Mouse (Mus musculus) frontal cortex, postnatal 25 days (tissue): ENCODE measurements around the gene Fos.

Experiments
- DNase-seq, 2 experiments: peaks; one replicate each; pipeline ENCODE4 v3.0.0; 2022; ENCODE audit warnings: low spot score in 2 of 2

Gene Fos

DNA sequence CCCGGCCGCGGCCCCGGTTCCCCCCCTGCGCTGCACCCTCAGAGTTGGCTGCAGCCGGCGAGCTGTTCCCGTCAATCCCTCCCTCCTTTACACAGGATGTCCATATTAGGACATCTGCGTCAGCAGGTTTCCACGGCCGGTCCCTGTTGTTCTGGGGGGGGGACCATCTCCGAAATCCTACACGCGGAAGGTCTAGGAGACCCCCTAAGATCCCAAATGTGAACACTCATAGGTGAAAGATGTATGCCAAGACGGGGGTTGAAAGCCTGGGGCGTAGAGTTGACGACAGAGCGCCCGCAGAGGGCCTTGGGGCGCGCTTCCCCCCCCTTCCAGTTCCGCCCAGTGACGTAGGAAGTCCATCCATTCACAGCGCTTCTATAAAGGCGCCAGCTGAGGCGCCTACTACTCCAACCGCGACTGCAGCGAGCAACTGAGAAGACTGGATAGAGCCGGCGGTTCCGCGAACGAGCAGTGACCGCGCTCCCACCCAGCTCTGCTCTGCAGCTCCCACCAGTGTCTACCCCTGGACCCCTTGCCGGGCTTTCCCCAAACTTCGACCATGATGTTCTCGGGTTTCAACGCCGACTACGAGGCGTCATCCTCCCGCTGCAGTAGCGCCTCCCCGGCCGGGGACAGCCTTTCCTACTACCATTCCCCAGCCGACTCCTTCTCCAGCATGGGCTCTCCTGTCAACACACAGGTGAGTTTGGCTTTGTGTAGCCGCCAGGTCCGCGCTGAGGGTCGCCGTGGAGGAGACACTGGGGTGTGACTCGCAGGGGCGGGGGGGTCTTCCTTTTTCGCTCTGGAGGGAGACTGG is at the start of gene Fos:
Fos (plus strand) TSS at position 410 of the 817 bp plus-strand sequence.
- peak; percentile 84 to 86 for DNase-seq

DNA sequence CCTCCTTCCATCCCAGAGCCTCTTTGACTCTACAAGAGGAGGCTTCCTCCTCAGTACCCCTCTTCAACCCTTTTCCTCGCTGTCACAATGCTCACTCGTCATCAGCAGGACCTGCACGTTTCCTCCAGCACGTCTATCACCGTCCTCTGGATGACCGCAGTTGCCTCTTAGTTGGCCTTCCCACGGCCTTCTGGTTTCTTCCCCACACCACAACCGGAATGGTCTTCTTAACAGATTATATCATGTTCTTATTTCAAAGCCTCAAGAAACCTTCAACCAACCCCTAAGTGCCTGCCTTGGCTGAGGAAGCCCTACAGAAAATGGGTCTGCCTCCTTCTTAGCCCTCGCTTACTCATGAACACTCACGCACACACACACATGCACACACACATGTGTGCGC is 48.0 kb upstream of the Fos start:
- no peak for DNase-seq

DNA sequence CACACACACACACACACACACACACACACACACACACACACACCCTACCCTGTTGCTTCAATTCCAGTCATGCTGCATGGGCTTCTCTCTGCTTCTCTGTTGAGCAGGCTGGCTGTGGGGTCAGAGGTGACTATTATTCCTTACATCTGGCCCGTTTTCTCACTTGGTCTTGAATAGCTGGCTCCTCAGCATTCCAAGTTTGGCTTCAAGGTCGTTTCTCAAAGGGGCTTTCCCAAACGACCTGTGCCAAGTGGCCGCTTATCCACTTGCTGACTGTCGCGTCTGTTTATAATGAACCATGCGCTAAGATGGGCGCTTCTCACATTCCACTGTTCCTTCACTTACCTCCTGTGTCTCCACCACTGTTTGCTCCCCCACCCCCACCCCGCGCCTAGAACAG is 47.6 kb upstream of the Fos start:
- no peak for DNase-seq

GRCm38 (mm10) chr12:85427802-85428201 is 45.9 kb upstream of the Fos start:
- DNase-seq: no peak

DNA sequence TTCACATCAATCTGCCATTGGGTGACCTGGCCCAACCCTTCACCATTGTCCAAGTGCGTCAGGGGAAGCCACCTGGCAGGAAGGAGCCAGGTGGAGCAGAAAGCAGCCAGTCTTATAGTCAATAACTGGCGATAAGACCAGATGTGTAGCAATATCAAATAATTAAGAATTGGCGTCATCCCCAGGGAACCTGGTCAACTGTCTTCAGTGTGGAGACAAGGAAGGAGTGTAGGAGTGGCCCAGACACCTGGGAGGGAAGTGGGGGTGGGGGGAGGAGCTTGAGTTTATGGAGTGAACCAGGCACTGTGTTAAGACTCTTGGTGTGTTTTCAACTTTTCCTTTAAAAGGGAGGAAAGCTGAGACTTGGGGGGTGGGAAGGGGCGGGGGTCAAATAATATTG is 43.7 kb upstream of the Fos start:
- DNase-seq: no peak

- no peak for DNase-seq
These were observed 43.3 kb upstream of the Fos start for GRCm38 (mm10) chr12:85430434-85430833.

DNA sequence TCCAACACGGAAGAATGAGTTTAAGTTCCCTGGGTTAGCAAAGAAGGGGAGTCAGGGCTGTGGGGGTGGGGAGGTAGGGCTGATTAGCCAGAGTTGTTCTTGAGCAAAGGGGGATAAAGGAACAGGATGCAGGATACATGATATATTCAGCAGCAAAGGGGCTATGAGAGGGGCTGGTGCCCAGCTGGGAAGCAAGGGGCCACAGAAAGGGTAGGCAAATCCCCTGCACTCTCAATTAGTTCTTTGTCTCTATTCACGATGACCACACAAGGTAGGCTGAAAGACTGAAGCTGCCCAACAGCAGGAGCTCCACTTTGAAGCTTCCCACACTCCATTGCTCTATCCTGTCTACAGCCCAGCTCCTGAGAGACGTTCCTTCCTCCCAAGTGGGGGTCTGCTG is 39.8 kb upstream of the Fos start:
- DNase-seq: no peak

DNA sequence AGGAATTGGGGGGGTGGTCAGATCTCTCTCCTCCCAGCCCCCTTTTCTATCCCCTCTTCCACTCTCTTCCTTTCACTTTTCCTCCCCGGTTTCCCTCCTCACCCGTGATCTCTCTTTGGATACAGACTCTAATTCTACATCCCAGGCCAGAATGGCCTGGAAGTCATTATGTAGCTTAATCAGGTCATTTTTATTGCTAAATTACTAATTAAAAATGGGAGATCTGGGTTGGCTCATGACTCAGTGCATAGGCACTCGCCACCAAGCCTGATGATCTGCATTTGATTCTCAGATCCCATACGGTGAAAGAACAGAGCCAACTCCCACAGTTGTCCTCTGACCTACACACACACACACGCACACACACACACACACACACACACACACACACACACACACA is 39.2 kb upstream of the Fos start:
- no peak for DNase-seq

- peak; percentile 72 to 75 for DNase-seq
These were observed 37.6 kb upstream of the Fos start for GRCm38 (mm10) chr12:85436021-85436621.

DNA sequence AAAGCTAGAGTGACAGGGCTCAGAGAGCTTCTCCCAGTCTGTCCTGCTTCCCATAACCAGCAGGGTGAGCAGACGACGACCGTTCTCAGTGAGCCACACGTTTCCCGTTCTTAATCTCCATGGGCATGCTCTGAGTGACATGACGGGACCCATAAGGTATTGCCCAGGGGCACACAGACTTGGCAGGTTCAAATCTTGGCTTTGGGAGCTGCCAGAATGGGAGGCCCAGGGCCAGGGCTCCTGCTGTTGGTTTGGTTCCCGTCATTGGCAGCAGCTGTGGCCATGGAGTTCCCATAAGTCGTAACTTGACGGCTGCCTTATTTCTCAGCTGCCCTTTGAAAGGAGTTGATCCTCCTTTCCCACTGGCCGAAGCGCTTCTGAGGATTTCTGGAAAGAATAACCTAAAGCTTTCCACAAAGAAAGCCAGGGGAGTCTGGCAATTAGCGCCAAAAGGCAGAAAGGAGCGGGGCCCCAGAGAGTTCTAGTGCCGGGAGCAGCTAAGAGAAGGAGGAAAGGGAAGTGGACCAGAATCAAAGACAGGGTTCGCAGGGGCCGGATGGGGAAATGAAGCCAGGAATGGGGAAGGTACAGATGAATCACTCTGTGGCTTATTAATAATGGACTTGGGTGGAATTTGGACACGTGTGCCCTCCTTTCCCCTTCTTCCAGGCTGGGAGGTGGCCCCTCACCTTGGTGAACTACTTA is 36.4 kb upstream of the Fos start:
- no peak for DNase-seq

DNA sequence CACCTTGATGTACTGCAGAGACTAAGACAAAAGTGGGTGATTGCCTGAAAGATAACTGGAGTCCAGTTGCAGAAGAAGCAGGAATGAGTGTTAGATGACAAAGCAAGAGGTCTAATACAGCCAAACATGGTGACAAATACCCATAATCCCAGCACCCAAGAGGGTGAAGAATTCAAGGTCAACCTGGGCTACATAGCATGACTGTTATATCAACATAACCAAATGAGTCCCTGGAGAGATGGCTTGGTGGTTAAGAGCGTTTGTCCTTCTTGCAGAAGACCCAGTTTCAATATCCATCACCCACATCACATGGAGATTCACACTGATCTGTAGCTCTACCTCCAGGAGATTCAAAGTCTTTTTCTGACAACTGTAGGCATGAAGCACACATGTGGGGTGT is 30.2 kb upstream of the Fos start:
- no peak for DNase-seq

GRCm38 (mm10) chr12:85444646-85445045 is 29.0 kb upstream of the Fos start:
- DNase-seq: no peak

- no peak for DNase-seq
These were observed 26.7 kb upstream of the Fos start for GRCm38 (mm10) chr12:85447009-85447408.

DNA sequence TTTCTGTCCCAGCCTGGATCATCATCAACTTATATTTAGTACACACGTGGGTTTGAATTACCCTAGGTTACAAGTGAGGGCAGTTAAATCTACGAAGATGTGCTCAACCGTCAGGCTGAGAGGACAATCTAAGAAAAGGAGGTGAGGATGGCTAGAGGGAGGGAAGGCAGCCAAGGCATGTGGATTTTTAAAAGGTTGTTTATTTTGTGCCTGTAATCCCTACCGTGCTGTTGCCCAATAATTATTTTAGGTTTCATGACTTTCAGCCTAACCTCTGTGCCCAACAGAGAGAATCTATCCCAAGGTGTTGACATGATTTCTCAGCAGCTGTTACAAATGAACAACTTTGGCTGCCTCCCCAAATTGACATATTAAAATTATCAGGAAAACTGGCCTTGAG is 26.2 kb upstream of the Fos start:
- no peak for DNase-seq

- no peak for DNase-seq
These were observed 24.2 kb upstream of the Fos start for GRCm38 (mm10) chr12:85449478-85449877.

- no peak for DNase-seq
These were observed 21.8 kb upstream of the Fos start for GRCm38 (mm10) chr12:85451693-85452491.

DNA sequence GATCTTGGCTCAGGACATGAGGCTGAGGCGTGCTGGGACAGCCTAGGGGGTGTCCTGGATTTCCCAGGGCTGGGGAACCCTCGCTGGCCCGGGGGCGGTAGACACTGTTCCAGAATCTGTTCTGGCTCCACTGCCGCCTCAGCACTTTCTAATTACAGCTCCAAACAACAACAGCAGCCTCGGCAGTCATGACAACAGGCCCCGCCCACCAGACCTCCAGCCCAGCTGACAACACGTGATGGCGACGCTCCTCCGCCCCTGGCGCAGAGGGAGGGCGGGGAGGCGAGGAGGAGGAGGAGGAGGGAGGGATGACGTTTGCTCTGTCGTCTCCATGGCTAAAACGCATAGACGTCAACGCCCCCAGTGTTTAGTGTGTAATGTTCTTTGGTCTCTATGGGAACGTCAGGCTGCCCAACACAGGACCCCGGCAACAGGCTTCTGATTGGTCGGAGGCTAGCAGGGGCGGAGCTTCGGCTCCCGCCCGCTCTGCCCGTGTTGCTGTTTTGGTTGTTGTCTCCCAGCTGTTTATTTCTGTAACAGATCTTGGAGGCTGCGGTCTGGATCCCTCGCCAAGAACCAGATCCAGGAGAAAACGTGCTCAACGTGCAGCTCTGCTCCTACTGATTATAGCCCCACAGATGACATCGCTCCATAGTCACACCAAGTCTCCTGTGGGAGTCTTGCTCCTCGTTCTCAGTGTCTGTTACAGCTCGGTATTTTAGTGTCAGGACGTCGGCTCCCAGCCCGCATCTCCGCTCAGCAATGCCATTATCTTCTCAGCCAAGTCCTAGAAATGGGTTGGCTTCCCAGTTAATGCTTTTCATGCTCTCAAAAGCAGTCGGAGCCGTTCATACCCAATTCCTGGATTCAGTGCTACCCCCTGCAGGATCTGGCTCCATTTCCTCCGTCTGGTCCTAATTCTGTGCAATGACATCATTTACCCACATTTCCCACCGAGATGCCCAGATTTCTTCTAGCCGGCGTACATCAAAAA is 18.3 kb upstream of the Fos start:
- DNase-seq: peak; percentile 93 to 94

DNA sequence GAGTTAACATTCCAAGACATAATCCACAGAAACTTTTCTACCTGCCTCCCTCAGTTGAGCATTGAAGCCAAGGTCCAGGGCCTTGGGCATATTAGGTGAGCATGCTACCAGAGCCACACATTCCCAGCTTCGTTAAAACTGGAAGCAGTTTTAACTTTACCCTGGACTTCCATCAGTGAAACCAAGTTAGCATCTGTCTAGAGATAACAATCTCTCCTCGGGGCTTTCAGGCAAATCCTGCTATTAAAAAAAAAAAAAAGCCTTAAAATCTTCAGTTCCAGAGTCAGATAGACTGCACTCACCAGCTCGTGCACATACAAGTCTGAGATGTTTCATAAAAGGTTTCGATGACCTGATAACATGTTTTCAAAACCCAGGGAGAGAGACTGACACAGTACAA is 17.4 kb upstream of the Fos start:
- no peak for DNase-seq

DNA sequence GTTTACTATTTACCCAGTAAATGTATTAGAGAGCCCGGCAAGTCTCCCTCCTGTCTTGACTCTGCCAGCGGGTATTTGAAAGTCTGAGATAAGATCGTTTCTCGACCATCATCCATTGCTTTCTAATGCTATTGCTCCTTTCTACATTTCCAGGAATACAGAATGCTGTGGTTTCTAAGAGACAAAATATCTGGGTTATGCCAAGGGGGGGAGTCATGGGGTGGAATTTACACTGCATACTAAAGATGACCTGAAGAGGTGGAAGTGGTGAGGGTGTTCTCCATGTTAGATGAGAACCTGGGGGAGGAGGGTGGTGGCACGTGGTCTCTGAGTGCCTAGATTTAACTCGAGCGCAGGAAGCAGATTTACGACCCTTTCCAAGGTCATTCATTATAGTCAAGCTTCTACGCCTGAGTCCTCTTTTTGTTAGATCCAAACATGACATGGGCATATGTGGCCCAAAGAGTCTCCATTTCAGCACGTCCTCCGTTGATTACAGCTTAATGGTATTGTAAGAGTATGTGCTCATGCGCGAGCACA is 16.7 kb upstream of the Fos start:
- DNase-seq: no peak

GRCm38 (mm10) chr12:85459820-85460219 is 13.9 kb upstream of the Fos start:
- DNase-seq: no peak
